Mouse (Mus musculus): ENCODE measurements around the gene Smyd3.
A peak's percentile ranks its signal among the peaks of the same experiment; 100 is the strongest.

- TF ChIP-seq CTCF (IDR thresholded peaks at IDR 0.05; ENCODE audit: low read depth) (peak; percentile 57), EP300 (optimal IDR thresholded peaks at IDR 0.05) (no peak)
These were observed 279.9 kb downstream of the Smyd3 start for GRCm38 (mm10) chr1:179237989-179238388.

All from stomach, postnatal 0 days (tissue).